Mouse (Mus musculus): ENCODE results near the gene Trpm3. TPM values are rescaled to one million over a fixed set of nuclear protein-coding genes. Genes with fewer than 3 reads are reported as not detected.

Trpm3 gene
- polyA plus RNA-seq, 1 experiment from 2014 or later, result 1.1 TPM

- H3K9me3 ChIP-seq, result no peaks in the 10 kb centered on the region
- H3K4me1 ChIP-seq, result no peaks in the 10 kb centered on the region
- H3K36me3 ChIP-seq, result no peaks in the 10 kb centered on the region
- no peak overlapping the region for H3K4me2 ChIP-seq
- no peak overlapping the region for H3K27ac ChIP-seq
- no peak overlapping the region for H3K4me3 ChIP-seq
- no peaks in the 10 kb centered on the region for H3K27me3 ChIP-seq
- 44% methylated on average over 6 of the region's 6 CpGs for WGBS
- H3K9ac ChIP-seq, result no peak overlapping the region
- peak; percentile 81; the same call in 1 of the 2 replicates for ATAC-seq (ENCODE audit: borderline replicate concordance, extremely low read depth, low FRiP score, low TSS enrichment)
Observed at GRCm38 (mm10) chr19:22542990-22543709, 404.3 kb downstream of the Trpm3 start.

GRCm38 (mm10) chr19:22552179-22552578 is 413.3 kb downstream of the Trpm3 start:
- H3K9ac ChIP-seq, result no peak overlapping the region
- H3K9me3 ChIP-seq, result no peaks in the 10 kb centered on the region
- no peak overlapping the region for H3K4me3 ChIP-seq
- WGBS, result 28% methylated on average over 5 of the region's 5 CpGs
- H3K4me2 ChIP-seq, result no peak overlapping the region
- ATAC-seq (ENCODE audit: borderline replicate concordance, extremely low read depth, low FRiP score, low TSS enrichment), result no peak
- H3K4me1 ChIP-seq, result no peaks in the 10 kb centered on the region
- H3K27me3 ChIP-seq, result no peaks in the 10 kb centered on the region
- no peaks in the 10 kb centered on the region for H3K36me3 ChIP-seq
- H3K27ac ChIP-seq, result no peak overlapping the region

GRCm38 (mm10) chr19:22554421-22554941 is 415.6 kb downstream of the Trpm3 start:
- Histone ChIP-seq H3K4me1 (no peaks in the 10 kb centered on the region), H3K27ac (peak overlapping the region; percentile 55), H3K9me3 (no peaks in the 10 kb centered on the region), H3K4me2 (peak overlapping the region; percentile 20; the same call in 1 of the 2 replicates), H3K4me3 (no peak overlapping the region), H3K27me3 (no peaks in the 10 kb centered on the region), H3K36me3 (no peaks in the 10 kb centered on the region), H3K9ac (no peak overlapping the region)
- peak; percentile 93; the same call in 1 of the 2 replicates for ATAC-seq (ENCODE audit: borderline replicate concordance, extremely low read depth, low FRiP score, low TSS enrichment)
- WGBS, result 11% methylated on average over 7 of the region's 7 CpGs

GRCm38 (mm10) chr19:22572396-22572795 is 433.6 kb downstream of the Trpm3 start:
- H3K36me3 ChIP-seq, result no peaks in the 10 kb centered on the region
- H3K27ac ChIP-seq, result no peak overlapping the region
- H3K27me3 ChIP-seq, result no peaks in the 10 kb centered on the region
- WGBS, result 58% methylated on average over 11 of the region's 11 CpGs
- H3K9me3 ChIP-seq, result no peaks in the 10 kb centered on the region
- no peak overlapping the region for H3K4me3 ChIP-seq
- H3K4me2 ChIP-seq, result no peak overlapping the region
- peak; percentile 39; the same call in 1 of the 2 replicates for ATAC-seq (ENCODE audit: borderline replicate concordance, extremely low read depth, low FRiP score, low TSS enrichment)
- no peak overlapping the region for H3K9ac ChIP-seq
- peaks cover 7% of the 10 kb centered on the region for H3K4me1 ChIP-seq

GRCm38 (mm10) chr19:22572849-22573248 is 434.0 kb downstream of the Trpm3 start:
- Histone ChIP-seq H3K9ac (no peak overlapping the region), H3K36me3 (no peaks in the 10 kb centered on the region), H3K4me2 (no peak overlapping the region), H3K27ac (no peak overlapping the region), H3K9me3 (no peaks in the 10 kb centered on the region), H3K27me3 (no peaks in the 10 kb centered on the region), H3K4me1 (peaks cover 7% of the 10 kb centered on the region), H3K4me3 (no peak overlapping the region)
- ATAC-seq (ENCODE audit: borderline replicate concordance, extremely low read depth, low FRiP score, low TSS enrichment), result no peak
- 83% methylated on average over 2 of the region's 2 CpGs for WGBS

- no peak overlapping the region for H3K4me2 ChIP-seq
- H3K27me3 ChIP-seq, result no peaks in the 10 kb centered on the region
- H3K9me3 ChIP-seq, result no peaks in the 10 kb centered on the region
- H3K9ac ChIP-seq, result no peak overlapping the region
- ATAC-seq (ENCODE audit: borderline replicate concordance, extremely low read depth, low FRiP score, low TSS enrichment), result no peak
- H3K4me1 ChIP-seq, result no peaks in the 10 kb centered on the region
- H3K27ac ChIP-seq, result no peak overlapping the region
- no peaks in the 10 kb centered on the region for H3K36me3 ChIP-seq
- no peak overlapping the region for H3K4me3 ChIP-seq
- 75% methylated on average over 4 of the region's 4 CpGs for WGBS
Observed at GRCm38 (mm10) chr19:22582120-22582745, 443.4 kb downstream of the Trpm3 start.

- Histone ChIP-seq H3K9me3 (no peaks in the 10 kb centered on the region), H3K4me2 (no peak overlapping the region), H3K4me3 (no peak overlapping the region), H3K27me3 (no peaks in the 10 kb centered on the region), H3K27ac (no peak overlapping the region), H3K36me3 (no peaks in the 10 kb centered on the region), H3K4me1 (peaks cover 4% of the 10 kb centered on the region; the same call in 1 of the 2 replicates), H3K9ac (no peak overlapping the region)
- WGBS, result 73% methylated on average over 3 of the region's 3 CpGs
- ATAC-seq (ENCODE audit: borderline replicate concordance, extremely low read depth, low FRiP score, low TSS enrichment), result no peak
Observed at GRCm38 (mm10) chr19:22594492-22594891, 455.6 kb downstream of the Trpm3 start.

GRCm38 (mm10) chr19:22595246-22595645 is 456.4 kb downstream of the Trpm3 start:
- H3K27me3 ChIP-seq, result no peaks in the 10 kb centered on the region
- H3K4me1 ChIP-seq, result peaks cover 4% of the 10 kb centered on the region; the same call in 1 of the 2 replicates
- H3K9ac ChIP-seq, result no peak overlapping the region
- no peaks in the 10 kb centered on the region for H3K36me3 ChIP-seq
- H3K4me2 ChIP-seq, result no peak overlapping the region
- ATAC-seq (ENCODE audit: borderline replicate concordance, extremely low read depth, low FRiP score, low TSS enrichment), result no peak
- no peak overlapping the region for H3K4me3 ChIP-seq
- H3K9me3 ChIP-seq, result no peaks in the 10 kb centered on the region
- 72% methylated on average over 2 of the region's 2 CpGs for WGBS
- H3K27ac ChIP-seq, result no peak overlapping the region

- Histone ChIP-seq H3K4me1 (peaks cover 4% of the 10 kb centered on the region; the same call in 1 of the 2 replicates), H3K27me3 (no peaks in the 10 kb centered on the region), H3K4me3 (no peak overlapping the region), H3K9me3 (no peaks in the 10 kb centered on the region), H3K9ac (no peak overlapping the region), H3K27ac (no peak overlapping the region), H3K4me2 (no peak overlapping the region), H3K36me3 (no peaks in the 10 kb centered on the region)
- WGBS, result 29% methylated on average over 2 of the region's 3 CpGs
- no peak for ATAC-seq (ENCODE audit: borderline replicate concordance, extremely low read depth, low FRiP score, low TSS enrichment)
Observed at GRCm38 (mm10) chr19:22596715-22597114, 457.9 kb downstream of the Trpm3 start.

- no peaks in the 10 kb centered on the region for H3K36me3 ChIP-seq
- no peak for ATAC-seq (ENCODE audit: borderline replicate concordance, extremely low read depth, low FRiP score, low TSS enrichment)
- H3K27me3 ChIP-seq, result no peaks in the 10 kb centered on the region
- WGBS, result 28% methylated on average over 4 of the region's 4 CpGs
- H3K4me3 ChIP-seq, result no peak overlapping the region
- H3K4me2 ChIP-seq, result no peak overlapping the region
- no peak overlapping the region for H3K27ac ChIP-seq
- no peaks in the 10 kb centered on the region for H3K4me1 ChIP-seq
- H3K9me3 ChIP-seq, result no peaks in the 10 kb centered on the region
- H3K9ac ChIP-seq, result no peak overlapping the region
Observed at GRCm38 (mm10) chr19:22604322-22604721, 465.5 kb downstream of the Trpm3 start.

- Histone ChIP-seq H3K4me2 (no peak overlapping the region), H3K36me3 (no peaks in the 10 kb centered on the region), H3K27ac (no peak overlapping the region), H3K27me3 (no peaks in the 10 kb centered on the region), H3K4me1 (no peaks in the 10 kb centered on the region), H3K4me3 (no peak overlapping the region), H3K9me3 (no peaks in the 10 kb centered on the region), H3K9ac (no peak overlapping the region)
- no peak for ATAC-seq (ENCODE audit: borderline replicate concordance, extremely low read depth, low FRiP score, low TSS enrichment)
- 70% methylated on average over 5 of the region's 5 CpGs for WGBS
Observed at GRCm38 (mm10) chr19:22607985-22608684, 469.3 kb downstream of the Trpm3 start.

GRCm38 (mm10) chr19:22611621-22612020 is 472.8 kb downstream of the Trpm3 start:
- Histone ChIP-seq H3K4me2 (no peak overlapping the region), H3K27me3 (no peaks in the 10 kb centered on the region), H3K9ac (no peak overlapping the region), H3K4me3 (no peak overlapping the region), H3K36me3 (no peaks in the 10 kb centered on the region), H3K4me1 (no peaks in the 10 kb centered on the region), H3K9me3 (no peaks in the 10 kb centered on the region), H3K27ac (no peak overlapping the region)
- 82% methylated on average over 2 of the region's 2 CpGs for WGBS
- ATAC-seq (ENCODE audit: borderline replicate concordance, extremely low read depth, low FRiP score, low TSS enrichment), result no peak

Data from lung, embryonic 15.5 days (tissue).